Mouse (Mus musculus) common myeloid progenitor, adult 5-6 weeks (primary cell): ENCODE measurements at regions not wholly inside any gene's neighbourhood (a gene's known extent, or its start where the extent isn't known, plus 50 kb on each side); places are given as distances from the start of the nearest gene placed in this dataset.

Source experiments
- ATAC-seq: replicated peaks from 2 replicates; pipeline ENCODE4 v1.8.0; 2016; ENCODE audit warnings: low read depth, mild to moderate bottlenecking, moderate TSS enrichment, inconsistent platforms; ENCODE audit not compliant: poor library complexity, severe bottlenecking

- ATAC-seq, result no peak
Observed at GRCm38 (mm10) chr6:51288306-51289066, 144.0 kb upstream of the Nfe2l3 start.

- ATAC-seq, result no peak
Observed at GRCm38 (mm10) chr6:51289067-51289725, 143.3 kb upstream of the Nfe2l3 start.

GRCm38 (mm10) chr6:51300694-51301417 is 131.6 kb upstream of the Nfe2l3 start:
- no peak for ATAC-seq

GRCm38 (mm10) chr6:51301831-51302230 is 130.6 kb upstream of the Nfe2l3 start:
- no peak for ATAC-seq

- ATAC-seq, result no peak
Observed at GRCm38 (mm10) chr6:51302240-51302639, 130.2 kb upstream of the Nfe2l3 start.

GRCm38 (mm10) chr6:51318341-51318740 is 114.1 kb upstream of the Nfe2l3 start:
- ATAC-seq, result no peak

- no peak for ATAC-seq
Observed at GRCm38 (mm10) chr6:51320019-51320418, 112.5 kb upstream of the Nfe2l3 start.

GRCm38 (mm10) chr6:51320676-51321419 is 111.6 kb upstream of the Nfe2l3 start:
- ATAC-seq, result no peak

- ATAC-seq, result no peak
Observed at GRCm38 (mm10) chr6:51326103-51326829, 106.2 kb upstream of the Nfe2l3 start.

GRCm38 (mm10) chr6:51329070-51329995 is 103.1 kb upstream of the Nfe2l3 start:
- ATAC-seq, result no peak

- ATAC-seq, result no peak
Observed at GRCm38 (mm10) chr6:51330069-51330706, 102.3 kb upstream of the Nfe2l3 start.

- no peak for ATAC-seq
Observed at GRCm38 (mm10) chr6:51332841-51333240, 99.6 kb upstream of the Nfe2l3 start.

- no peak for ATAC-seq
Observed at GRCm38 (mm10) chr6:51333722-51334360, 98.6 kb upstream of the Nfe2l3 start.

GRCm38 (mm10) chr6:51335314-51335713 is 97.2 kb upstream of the Nfe2l3 start:
- ATAC-seq, result no peak

GRCm38 (mm10) chr6:51339301-51339700 is 93.2 kb upstream of the Nfe2l3 start:
- no peak for ATAC-seq

GRCm38 (mm10) chr6:51347721-51348120 is 84.7 kb upstream of the Nfe2l3 start:
- ATAC-seq, result no peak

GRCm38 (mm10) chr6:51349771-51350170 is 82.7 kb upstream of the Nfe2l3 start:
- no peak for ATAC-seq

- no peak for ATAC-seq
Observed at GRCm38 (mm10) chr6:51355041-51355440, 77.4 kb upstream of the Nfe2l3 start.
